Mouse (Mus musculus): ENCODE measurements at regions not wholly inside any gene's neighbourhood (a gene's known extent, or its start where the extent isn't known, plus 50 kb on each side); places are given as distances from the start of the nearest gene placed in this dataset.
A peak's percentile ranks its signal among the peaks of the same experiment; 100 is the strongest.

DNA sequence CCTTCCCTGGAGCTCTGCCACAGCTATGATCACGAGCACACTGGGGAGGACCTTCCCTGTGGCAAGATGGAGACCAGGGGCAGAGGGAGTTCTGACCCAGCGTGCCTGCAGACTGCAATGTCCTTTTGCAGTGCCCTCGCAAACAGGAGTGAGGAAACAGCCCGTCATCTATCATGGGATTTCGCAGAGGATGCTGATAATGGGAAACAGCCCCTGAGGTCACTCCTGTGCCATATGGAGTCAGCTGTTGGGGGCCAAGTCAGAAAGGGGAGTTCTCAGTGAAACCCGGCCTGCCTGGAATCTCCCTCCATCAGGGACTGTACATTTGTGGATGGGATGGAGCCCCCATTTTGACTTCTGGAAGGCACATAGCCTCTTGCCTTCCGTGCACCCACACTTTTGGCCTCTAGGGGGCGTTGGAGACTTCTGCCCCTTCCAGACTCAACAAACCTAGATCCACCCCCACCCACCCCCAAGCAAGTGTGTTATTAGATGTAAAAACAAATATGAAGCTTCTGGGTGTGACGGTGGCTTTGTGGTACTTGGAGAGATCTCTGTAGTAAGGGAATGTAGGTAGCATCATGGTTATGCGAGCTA is 98.1 kb downstream of the Kdr start:
- ATAC-seq (ENCODE audit: insufficient number of reproducible peaks, low FRiP score, low TSS enrichment): no peak

DNA sequence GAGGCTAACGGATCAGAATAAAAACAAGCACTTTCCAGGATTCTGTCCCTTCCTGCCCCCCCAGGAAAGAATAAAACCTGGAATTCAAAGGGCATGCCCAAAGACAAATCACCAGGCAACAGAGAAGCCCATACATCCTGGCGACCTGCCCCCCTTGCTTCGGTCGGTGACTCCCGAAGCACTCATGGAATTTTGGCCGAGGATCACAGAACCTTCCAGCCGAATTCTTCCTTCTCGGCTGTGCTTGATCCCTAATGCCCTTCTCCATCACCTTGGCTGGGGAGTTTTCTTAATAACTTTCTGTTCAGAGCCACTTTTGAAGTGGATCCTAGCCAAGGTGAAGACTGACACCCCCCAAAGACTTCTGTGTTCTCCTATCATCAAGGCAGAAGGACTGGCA is 99.9 kb downstream of the Kdr start:
- no peak for ATAC-seq (ENCODE audit: insufficient number of reproducible peaks, low FRiP score, low TSS enrichment)

DNA sequence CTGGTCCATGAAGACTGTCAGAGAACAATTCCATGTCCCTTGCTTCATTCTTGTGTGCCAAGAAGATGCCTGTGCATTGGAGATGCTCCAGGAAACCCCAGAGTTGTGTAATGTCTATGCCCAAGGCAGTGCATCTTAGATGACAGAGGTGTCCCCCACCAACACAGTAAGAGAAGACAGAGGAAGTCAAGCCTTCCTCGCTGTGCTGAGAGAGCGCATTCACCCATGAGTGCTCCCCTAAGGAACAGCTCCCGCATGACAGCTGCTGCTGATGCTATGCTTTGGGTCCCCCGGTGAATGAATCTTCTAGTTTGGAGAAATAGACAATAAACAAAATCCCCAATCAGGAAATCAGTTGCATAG is 100.7 kb downstream of the Kdr start:
- no peak for ATAC-seq (ENCODE audit: insufficient number of reproducible peaks, low FRiP score, low TSS enrichment)

DNA sequence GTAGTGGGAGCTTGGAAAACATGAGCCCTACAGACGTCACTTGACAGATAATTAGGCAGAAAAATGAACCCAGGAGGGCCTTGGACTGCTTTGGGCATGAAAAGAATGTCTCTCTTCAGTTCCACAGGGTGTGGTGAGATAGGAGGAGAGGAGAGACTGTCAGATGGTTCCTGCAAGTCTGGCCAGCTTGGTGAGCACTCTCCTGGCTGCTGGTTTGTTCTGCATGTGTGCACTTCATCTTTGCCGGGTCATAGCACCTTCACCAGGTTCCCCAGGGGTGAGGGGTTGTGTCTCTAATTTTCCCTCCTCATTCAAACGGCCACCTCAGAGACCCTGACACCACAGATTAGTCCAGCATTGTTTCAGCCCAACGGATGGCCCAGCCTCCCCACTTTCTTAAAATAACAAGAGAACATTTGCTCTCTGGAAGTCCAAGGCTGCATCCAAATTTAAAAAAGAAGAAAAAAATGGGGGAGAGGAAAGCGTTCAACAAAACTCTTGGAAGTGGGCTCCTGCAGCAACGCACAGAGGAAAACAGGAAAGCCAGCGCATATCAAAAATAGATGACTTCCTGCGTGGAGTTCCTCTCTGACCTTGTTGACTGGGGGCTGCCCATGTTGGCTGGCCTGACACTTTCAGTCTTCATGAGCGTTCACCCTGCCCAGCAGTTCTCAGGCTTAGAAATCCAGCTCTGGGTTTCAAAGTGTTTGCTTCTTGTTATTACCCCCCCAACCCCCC is 101.2 kb downstream of the Kdr start:
- ATAC-seq (ENCODE audit: insufficient number of reproducible peaks, low FRiP score, low TSS enrichment): no peak

DNA sequence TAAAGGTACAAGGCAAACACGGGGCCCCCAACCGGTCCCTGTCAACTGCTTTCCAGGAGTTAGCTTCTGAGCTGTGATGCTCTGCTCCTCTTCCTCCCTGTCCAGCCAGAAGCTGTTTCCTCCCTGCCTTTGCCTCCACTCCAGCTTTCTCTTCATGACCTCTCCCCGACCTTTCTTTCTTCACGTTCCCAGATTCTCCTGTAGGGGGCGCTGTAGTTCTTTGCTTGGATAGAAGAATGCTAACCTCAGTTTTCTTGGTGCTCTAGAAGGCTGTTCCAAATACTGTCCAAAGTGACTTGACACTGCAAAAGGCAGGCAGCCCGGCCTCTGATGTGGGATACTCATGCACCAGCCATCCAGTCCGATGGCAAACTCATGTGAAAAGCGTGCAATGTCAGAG is 107.1 kb downstream of the Kdr start:
- ATAC-seq (ENCODE audit: insufficient number of reproducible peaks, low FRiP score, low TSS enrichment): no peak

DNA sequence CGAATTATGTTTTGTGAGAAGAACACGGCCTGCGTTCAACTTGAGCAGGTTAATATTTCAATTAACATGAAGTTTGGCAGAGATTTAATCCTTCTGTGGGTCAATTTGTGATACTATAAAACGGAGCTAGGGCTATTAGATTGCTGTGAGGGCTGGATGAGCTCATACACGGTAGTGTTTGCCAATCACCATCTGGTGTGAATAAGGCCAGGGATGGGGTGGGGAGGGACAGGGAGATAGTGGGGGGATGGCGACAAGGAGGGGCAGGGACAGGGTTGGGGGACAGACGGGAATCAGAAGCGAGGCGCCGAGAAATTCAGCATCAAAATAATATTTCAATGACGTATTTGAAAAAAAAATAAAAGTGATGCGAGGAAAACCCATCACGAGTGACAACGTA is 107.6 kb downstream of the Kdr start:
- ATAC-seq (ENCODE audit: insufficient number of reproducible peaks, low FRiP score, low TSS enrichment): no peak

DNA sequence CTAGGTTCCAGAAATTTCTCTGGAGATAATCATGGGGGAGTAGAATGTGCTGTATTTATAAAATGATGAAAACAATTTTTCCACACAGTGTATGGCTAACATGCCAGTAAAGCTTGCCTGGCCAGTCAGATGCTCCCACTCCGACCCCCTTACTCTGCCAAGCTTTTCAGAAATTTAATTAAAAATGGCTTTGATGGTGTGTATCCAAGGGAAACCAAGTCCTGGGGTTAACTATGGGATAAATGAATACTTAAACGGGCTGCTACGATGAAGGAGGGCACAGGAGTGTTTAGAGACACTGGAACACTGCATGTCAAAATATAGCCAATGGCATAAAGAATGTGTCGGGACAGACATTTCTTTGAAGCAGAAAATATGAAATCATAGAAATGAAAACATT is 108.7 kb downstream of the Kdr start:
- no peak for ATAC-seq (ENCODE audit: insufficient number of reproducible peaks, low FRiP score, low TSS enrichment)

DNA sequence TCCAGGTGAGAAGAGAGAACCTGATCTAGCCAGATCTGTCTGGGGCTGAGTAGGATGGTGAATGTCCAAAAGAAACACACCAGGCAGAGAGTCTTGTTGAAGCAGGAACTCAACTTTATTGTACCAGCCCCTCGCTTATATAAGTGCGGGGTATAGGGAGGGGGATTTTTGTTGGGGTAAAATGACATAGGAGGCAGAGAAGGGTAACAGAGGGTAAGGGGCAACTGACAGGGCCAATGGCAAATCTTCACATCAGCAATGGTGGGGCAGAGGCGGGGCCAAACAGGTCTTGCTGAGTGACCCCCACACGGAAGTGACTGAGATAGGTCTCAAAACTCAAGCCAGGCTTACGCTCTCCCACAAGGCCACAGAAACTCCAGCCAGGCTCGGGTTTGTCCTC is 113.2 kb downstream of the Kdr start:
- no peak for ATAC-seq (ENCODE audit: insufficient number of reproducible peaks, low FRiP score, low TSS enrichment)

DNA sequence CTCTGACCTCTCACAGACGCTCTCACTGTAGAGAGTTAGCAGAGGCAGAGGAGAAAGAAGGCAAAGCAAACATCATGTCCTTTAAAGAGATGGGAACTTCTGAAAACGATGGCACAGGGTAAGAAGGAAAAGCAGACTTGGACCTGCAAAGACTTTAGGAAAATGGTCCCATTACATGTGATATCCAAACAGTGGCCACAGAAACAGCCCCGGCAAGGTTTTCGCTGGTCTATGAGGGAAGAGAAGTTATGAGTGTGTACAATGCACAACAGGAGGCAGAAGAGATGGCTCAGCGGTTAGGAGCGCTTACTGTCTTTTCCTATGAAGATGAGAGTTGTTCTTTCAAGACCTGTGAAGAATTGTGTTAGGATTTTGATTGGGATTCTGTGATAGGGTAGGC is 114.9 kb downstream of the Kdr start:
- no peak for ATAC-seq (ENCODE audit: insufficient number of reproducible peaks, low FRiP score, low TSS enrichment)

DNA sequence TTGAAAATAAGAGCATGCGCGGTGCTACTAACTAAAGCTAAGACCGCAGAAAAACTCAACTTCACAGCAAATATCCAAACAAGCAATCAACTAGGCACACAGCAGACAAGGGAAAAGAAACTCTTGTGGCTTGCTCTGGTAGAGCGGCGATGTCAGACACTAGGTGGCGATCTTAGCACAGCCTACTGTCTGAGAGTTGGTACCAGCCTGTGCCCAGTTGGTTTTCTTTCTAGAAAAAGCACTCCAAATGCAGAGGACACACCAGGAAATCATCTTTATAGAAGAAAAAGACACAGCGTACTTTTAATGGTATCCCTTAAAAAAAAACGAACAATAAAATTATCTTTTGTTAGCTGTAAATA is 115.6 kb downstream of the Kdr start:
- ATAC-seq (ENCODE audit: insufficient number of reproducible peaks, low FRiP score, low TSS enrichment): 0 out of 2 replicates have a peak, but pooled peaks have one; percentile 59

DNA sequence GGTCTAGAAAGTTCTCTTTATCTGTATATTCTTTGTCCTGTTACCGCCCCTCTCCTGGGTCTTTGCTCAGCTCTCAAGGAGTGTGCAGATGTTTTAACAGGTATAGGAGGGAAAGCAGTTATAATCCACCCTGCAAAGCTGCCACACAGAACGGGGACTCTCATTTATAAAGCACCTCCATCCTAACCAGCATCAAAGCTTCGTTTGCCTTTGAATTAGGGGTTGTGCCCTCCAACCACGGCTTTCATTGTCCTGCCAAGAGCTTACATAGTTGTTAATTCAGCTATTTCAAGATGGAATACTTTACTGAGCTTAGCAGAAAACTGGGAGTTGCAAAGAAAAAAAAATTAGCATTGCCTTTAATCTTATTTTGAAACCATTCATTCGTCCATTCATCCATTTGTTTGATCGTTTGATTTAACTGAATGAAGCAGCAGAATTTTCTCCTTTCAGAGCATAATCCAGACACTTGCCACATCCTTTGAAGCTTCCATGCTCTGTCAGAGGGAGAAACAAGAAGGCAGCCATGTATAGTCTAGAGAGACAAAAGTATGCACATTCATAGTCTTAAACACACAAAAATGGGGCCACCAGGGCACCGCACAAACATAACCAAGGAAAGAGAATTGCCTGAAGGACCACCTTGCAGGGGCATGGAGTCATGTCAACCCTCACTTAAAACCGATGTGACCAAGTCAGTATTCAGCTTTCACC is 116.2 kb downstream of the Kdr start:
- no peak for ATAC-seq (ENCODE audit: insufficient number of reproducible peaks, low FRiP score, low TSS enrichment)

DNA sequence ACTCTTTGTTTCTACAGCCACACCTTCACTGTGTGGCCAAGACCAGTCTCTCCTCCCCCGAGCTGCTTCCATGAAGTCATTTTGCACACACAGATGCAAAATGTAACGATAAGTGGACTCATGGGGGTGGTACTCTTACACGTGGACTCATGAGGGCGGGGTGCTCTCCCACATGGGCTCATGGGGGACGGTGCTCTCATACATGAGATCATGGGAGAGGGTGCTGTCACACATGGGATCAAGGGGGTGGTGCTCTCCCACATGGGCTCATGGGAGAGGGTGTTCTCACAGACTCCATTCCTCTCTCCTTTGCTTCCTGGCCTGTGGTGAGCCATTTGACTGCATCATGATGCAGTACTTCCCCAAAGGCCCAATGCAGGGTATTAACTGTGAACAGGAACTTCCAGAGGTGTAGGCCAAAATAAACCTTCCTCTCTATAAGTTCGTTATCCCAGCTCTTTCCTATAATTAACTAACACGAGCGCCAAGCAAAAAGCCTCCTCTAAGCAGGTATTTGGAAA is 118.9 kb downstream of the Kdr start:
- no peak for ATAC-seq (ENCODE audit: insufficient number of reproducible peaks, low FRiP score, low TSS enrichment)

DNA sequence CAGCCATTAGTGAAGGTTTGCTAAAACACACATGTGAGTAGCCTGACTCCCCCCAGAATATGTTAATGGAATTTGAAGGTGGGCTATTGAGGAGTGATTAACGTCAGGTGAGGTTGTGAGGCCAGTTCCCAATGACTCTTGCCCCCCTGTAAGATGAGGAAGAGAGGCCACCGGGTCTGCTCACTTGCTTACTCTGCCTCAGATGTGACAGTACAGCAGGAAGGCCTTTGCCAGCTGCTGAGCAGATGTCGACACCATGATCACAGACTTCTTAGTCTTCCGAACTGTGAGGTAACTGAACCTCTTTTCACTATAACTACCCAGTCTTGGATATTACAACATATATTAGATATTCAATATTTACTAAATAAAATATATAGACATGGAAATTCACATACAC is 127.4 kb downstream of the Kdr start:
- ATAC-seq (ENCODE audit: insufficient number of reproducible peaks, low FRiP score, low TSS enrichment): no peak

DNA sequence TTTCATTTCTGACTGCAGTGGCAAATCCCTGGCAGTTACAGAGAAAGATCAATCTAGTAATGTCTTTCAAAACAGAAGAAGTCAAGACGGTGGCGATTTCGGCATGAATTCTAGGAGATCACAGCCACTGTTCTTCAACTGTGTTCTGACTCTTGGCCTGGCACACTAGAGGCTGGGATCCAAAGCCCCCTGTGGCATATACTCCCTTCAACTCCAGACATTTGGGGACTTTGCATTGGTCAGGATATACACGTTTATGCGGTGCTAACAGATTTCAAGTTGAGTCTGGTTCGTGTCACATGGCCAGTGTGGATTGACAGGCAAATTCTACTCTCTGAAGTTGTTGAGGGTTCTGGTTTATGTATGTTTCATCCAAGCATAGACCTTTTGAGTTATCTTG is 130.3 kb downstream of the Kdr start:
- no peak for ATAC-seq (ENCODE audit: insufficient number of reproducible peaks, low FRiP score, low TSS enrichment)

DNA sequence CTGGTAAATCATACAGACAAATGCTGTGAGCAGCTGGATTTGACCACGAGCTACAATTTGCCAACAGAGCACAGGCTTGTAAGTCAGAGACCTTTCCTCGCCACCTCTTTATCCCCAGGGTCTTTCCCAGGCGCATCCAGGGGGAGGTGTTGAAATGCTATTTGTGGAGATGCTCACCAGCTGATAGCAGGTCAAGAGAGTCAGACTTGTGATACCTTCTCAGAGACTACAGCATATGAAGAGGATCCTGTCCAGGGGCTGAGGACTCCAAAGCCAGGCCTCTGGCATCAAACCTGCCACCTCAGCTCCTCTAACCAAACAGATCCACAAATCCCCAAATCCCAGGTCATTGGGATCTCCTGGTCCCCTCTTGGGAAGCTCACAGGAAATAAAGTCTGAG is 130.9 kb downstream of the Kdr start:
- no peak for ATAC-seq (ENCODE audit: insufficient number of reproducible peaks, low FRiP score, low TSS enrichment)

DNA sequence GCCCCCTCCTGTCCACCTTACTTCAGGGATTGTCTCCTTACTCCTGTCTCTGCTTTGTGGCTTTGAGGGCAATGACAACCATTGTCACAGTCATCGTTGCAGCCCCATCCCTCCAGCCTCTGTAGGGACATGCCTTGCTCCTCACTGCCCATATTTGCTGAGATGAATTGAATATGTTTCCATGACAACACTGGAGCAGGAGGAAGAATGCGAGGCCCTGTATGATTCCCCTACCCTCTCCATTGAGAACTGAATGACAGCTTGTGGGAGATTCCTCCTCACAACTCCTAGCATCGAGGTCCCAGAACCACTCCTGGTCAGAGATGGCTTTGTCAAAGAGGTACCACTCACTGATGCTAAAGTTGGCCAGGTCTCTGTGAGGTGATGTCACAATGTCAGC is 132.2 kb downstream of the Kdr start:
- no peak for ATAC-seq (ENCODE audit: insufficient number of reproducible peaks, low FRiP score, low TSS enrichment)

DNA sequence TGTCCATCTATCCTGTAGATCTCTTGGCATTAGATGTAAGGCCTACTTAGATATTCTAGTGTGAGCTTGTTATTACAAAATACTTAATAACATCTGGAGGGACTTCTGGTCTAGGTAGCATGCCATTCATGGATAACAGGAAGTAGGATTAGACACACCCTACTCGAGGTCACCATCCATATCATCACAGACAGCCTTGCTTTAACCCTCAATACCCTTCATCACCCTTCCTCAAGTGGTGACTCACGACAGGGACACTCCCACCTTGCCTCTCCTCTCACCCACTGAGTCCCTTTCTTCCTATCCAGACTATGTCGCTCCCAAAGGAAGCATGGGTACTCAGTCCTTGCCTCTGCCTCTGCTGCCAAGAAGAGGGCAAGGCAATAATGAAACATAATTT is 134.5 kb downstream of the Kdr start:
- no peak for ATAC-seq (ENCODE audit: insufficient number of reproducible peaks, low FRiP score, low TSS enrichment)

DNA sequence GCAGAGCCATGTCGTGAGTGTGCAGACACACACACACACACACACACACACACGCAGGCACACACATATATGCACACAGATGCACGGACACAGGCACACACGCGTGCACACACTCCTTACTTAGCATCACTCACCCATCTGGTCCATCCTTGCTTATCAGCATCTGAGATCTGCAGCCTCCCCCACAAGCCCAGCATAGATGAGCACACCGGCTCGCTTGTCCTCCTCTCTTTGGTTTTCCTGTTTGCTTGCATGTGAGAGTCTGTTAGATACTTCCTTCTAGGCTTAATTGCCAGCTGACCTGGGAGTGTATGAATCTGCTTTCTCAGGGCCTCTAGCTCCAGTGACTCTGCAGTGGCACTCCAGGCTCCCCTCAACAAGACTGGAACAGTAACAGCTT is 137.8 kb downstream of the Kdr start:
- no peak for ATAC-seq (ENCODE audit: insufficient number of reproducible peaks, low FRiP score, low TSS enrichment)

DNA sequence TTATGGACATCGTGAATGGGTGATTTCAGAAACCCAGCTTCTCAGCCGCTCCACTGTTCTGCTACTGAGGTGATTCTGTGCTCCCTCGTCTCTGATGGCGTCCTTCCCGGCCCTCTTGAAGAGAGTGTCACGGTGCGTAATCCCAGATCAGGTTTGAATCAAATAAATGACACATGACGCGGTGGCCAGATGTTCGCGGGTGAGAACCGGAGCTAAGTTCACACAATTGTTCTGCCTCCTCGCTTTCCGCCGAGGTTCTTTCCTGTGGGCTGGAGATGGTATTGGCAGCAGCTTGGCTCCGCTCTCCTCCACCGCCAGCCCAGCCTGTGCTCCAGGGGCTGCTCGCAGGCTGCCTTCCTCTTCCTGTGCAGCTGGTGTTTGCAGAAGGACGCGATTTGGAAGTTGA is 142.7 kb downstream of the Kdr start:
- ATAC-seq (ENCODE audit: insufficient number of reproducible peaks, low FRiP score, low TSS enrichment): no peak

DNA sequence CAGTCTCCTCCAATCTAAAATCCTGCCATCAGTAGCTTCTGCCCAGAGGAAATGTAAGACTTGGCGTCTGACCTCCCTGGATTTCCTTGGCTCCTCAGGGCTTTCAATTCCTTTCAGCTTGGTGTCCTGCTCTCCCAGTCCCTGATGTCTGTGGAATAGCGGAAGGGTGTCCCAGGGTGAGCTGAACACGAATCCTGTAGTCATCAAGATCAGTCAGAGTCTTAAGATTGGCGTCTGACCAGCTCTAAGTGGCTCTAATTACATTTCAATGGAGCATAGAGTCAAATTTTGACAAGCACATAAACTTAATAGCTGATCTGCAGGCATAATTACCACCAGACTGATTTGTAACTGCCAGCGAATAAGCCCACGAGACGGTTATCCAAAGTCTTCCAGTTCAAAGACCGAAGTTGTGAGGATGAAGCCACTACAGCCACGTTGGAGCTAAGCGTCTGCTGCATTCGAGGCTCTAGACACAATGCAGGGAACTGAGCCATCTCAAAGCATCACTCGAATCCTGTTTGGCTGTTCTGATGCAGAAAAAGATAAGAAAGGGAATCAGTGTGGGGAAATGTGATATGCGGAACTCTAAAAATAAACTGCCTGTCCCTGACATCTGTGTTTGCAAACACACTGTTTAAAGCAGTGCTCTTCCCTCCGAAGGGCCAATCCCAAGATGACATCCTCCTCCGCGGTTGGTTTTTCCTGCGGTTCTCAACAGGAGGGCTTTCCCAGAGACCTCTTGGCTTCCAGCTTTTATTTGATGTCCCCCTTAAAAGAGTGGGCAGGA is 143.3 kb downstream of the Kdr start:
- ATAC-seq (ENCODE audit: insufficient number of reproducible peaks, low FRiP score, low TSS enrichment): no peak

DNA sequence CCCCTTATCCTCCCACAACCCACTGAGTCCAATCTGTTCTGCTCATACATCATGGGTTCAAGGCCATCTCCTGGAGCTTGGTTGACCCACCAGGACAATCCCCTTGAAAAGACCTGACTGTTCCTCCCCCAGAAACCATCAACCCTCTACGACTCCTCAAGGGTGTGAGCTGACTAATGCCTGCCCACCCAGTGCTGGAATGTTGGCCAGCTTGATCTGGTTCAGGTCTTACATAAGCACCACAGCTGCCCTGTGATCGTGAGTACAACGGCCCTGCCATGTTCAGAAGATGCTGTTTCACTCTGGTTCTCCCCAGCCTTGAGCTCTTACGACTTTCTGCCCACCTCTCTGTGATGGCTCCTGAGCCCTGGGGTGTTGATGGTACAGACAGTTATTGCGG is 145.9 kb downstream of the Kdr start:
- no peak for ATAC-seq (ENCODE audit: insufficient number of reproducible peaks, low FRiP score, low TSS enrichment)

All from cerebellum, adult (tissue).